Mouse (Mus musculus): Measurements from ENCODE around the gene Asic2.

GRCm38 (mm10) chr11:81587942-81588341 is 380.3 kb downstream of the Asic2 start:
- TF ChIP-seq POLR2A (IDR thresholded peaks at IDR 0.05; ENCODE audit: low read depth, low read length) = no peak
- no peak for TF ChIP-seq CTCF (IDR thresholded peaks at IDR 0.05; ENCODE audit: borderline replicate concordance, insufficient read depth, low read length)

Measured in embryonic fibroblast, embryonic 13.5 days (primary cell).